Mouse (Mus musculus) right cerebral cortex, postnatal 14 days (tissue): ENCODE measurements around the gene Serp2.

Source experiments
- DNase-seq: peaks from one replicate; pipeline ENCODE4 v3.0.0; 2022

The Serp2 gene

DNA sequence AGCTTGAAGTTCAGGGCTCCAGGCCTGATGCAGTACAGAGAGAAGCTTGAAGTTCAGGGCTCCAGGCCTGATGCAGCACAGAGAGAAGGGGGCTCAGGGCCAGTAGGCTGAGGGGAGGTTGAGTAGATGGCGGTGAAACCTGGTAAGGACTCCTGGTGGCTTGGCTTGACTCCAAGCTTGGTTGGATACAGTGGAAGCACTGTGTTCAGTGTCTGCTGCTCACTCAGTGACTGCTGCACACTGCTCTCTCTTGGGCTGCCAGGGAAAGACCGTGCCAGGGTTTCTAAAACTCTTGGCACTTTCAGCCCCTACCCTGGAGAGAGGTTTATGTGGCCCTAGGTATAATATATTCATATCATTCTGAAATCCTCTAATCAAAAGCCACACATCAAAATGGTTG is 67.6 kb downstream of the Serp2 start:
- DNase-seq: no peak

DNA sequence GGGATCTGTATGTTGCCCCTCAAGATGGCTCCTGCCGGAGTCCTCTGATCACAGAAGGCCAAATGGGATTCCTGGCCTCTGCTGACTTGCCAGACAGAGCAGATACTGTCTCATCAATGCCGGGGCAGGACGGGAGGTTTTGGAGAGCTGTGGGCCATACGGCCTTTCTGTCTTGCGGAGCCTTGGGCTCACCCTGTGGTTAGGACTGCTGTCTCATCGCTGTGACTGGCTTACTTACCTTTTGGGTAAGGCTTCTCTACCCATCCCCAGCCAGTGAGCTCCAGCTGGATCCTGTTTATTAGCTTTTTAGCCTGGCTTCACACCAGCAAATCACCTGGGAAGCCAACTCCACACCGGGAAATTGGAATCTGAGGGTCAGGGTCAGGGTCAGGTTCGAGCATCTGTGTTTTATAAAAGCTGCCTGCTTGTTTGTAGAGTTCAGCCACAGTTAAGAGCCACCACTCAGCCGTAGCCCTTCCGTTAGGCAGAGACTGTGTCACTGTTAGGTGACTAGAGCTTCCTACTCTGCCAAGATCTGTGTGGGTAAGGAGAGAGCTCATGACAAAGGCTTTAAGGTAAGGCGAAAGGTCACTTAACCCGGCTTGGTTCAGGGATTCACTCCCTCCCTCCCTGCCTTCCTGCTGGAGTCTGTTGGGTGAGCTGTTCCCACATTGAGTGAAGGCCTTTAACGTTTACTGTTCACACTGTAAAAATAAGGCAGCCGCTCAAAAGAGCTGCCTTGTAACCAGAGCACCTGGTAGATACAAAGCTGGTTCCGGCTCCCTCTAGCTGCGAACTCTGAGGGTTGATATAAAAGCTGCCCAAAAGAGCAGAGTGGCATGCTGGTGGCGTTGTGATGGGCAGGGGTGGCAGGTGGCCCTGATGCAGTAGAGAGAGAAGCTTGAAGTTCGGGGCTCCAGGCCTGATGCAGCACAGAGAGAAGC is 68.3 kb downstream of the Serp2 start:
- DNase-seq: no peak

DNA sequence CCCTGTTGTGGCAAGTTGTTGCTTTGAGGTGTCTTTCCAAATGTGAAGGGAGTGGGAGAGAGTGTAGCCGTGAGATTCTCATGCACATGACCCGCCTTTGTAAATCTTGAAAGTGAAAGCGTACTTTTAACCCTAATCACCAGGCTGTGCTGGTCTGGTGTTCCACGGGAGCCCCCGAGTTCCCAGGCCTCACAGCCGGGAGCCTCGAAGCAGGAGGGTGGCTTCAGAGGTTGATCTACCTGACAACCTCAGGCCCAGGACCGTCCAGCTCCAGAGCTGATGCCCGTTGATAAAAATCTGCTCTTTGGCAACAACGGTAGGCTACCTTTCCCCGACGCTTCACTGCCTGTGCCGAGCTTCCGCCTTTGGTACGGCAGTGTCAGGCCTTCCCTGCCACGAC is 69.1 kb downstream of the Serp2 start:
- DNase-seq: no peak

DNA sequence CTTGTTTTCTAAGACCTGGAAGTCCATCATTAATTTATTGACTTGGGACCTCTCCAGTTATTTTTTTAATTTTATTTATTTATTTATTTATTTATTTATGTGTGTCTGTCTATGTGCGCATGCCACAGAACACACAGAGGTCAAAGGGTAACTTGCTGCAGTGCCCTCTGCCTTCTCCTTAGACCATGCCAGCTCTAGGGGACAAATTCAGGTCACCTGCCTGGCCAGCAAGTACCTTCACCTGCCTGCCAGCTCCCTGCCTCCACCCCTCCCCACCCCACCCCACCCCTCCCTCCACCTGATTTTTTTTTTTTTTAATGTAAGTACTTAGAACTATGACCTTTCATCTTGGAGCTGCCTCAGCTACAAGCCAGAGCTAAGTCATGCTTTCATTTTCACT is 73.0 kb downstream of the Serp2 start:
- no peak for DNase-seq
